Mouse (Mus musculus) lung, postnatal 0 days (tissue): ENCODE measurements around the gene Ino80e.
A peak's percentile ranks its signal among the peaks of the same experiment; 100 is the strongest.

ENCODE experiments used
- CTCF ChIP-seq: IDR thresholded peaks from 2 replicates; pipeline ENCODE4 v1.5.1; 2016; ENCODE audit warnings: antibody characterized with exemption, mild to moderate bottlenecking
- EP300 ChIP-seq: IDR thresholded peaks from 2 replicates; pipeline ENCODE4 v1.6.1; 2016; ENCODE audit warnings: antibody characterized with exemption, mild to moderate bottlenecking, control low read depth

GRCm38 (mm10) chr7:126881040-126881439, 18.9 kb upstream of the Ino80e start:
- TF ChIP-seq CTCF (no peak), EP300 (peak; percentile 87)
